Mouse (Mus musculus) layer of hippocampus, adult 9-10 months (tissue): Measurements from ENCODE around the gene Shmt2.

Source experiments
- DNase-seq: peaks from one replicate; pipeline ENCODE4 v3.0.0; 2022; ENCODE audit warnings: low spot score

Gene Shmt2

DNA sequence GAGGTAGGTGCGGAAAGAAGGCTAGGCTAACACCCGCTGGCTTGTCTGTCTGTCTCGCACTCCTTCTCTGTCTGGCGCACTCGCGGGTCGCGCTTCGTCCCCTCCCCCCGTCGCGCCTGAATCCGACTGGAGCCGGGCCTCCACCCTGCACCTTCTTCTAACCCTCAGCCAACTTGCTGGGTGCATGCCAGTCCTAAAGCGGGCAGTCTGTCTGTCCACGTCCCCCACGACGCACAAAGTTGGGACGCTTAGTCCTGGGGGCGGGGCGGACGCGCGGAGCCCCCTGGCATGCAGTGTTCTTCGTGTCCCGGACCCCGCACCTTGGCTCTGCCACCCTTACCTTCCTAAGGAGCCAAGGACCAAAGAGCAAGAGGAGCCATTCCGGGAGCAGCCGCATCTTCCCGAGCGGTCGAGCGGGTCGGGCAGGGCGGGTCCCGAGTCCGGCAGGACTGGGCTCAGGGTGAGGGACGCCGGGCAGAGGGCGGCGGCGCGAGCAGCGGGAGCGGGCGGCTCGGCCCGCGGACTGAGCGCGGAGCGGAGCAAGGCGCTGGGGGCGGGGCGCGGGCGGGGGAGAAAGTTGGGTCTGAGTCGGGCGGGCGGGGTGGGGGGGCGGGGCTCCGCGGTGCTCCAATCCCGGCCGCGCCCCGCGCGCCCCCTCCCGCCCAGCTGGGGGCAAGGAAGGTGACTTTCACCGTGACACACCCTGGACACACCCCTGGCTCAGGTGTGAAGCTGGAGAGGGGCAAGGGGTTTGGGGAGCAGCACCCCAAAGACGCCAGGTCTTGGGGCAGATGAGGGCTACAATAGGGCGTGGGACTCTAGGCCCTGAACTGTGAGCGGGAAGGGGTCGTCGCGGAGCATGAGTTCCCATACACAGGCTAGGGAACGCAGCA lies 12.0 kb upstream of the Shmt2 start, which contains the start of gene Nxph4:
Gene Nxph4 (minus strand): TSS at position 524 of the 893 bp plus-strand sequence.
- no peak for DNase-seq

DNA sequence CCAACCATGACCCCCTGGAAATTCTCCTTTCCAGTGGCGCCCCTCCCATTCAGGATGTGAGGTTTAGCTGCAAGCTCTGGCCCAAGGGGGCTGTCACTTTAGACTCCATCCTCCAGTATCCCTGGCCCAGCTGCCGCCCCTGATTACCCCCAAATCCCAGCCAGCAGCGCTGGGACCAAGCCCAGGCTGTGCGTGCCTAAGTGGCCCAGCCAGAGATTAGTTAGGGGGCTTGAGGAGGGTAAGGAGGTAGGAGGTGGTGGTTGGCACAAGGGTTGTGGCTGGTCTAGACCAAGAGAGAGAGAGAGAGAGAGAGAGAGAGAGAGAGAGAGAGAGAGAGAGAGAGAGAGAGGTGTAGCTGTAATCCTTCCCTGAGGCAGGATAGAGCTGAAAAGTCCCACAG lies 9.3 kb upstream of the Shmt2 start:
- no peak for DNase-seq

DNA sequence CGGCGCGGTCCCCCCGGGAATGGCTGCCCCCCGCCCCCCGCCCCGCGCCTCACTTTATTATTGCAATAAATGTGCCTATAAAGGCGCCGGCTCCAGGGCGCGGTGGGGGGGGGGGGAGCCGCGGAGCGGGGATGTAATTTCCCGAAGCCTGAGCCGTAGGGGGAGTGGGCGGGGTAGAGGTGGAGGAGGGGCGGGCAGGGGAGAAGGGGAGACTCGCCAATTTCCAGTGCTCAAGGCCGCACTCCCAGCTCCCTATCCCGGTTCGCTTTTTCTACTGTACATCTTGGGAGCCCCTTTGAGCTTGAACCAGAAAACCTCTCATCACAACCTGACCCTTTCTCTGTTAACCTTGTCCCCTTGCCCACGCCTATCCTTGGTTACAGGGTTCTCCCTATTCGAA lies 8.7 kb upstream of the Shmt2 start:
- DNase-seq: no peak

- no peak for DNase-seq
These were observed 5.2 kb upstream of the Shmt2 start for GRCm38 (mm10) chr10:127527481-127527880.

DNA sequence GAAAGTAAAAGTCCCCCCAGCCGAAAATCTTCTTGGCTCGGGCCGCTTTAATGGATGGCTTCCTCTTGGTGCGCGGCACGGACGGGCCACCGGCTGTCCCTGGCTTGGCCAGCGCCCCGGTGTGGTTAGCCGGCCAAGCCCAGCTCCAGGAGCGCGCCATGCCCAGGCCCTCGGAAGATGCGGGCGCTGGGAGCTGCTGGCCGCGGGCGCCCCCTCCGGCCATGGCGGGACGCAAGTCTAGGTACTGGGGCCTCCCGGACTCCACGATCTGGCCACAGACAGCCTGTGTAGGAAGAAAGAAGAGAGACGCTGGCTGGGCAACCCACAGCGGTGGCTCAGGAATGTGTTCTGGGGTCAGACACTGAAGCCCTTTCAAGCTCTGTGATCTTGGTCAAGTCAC lies 4.4 kb upstream of the Shmt2 start:
- DNase-seq: no peak

GRCm38 (mm10) chr10:127526048-127526447 lies 3.8 kb upstream of the Shmt2 start:
- DNase-seq: no peak

DNA sequence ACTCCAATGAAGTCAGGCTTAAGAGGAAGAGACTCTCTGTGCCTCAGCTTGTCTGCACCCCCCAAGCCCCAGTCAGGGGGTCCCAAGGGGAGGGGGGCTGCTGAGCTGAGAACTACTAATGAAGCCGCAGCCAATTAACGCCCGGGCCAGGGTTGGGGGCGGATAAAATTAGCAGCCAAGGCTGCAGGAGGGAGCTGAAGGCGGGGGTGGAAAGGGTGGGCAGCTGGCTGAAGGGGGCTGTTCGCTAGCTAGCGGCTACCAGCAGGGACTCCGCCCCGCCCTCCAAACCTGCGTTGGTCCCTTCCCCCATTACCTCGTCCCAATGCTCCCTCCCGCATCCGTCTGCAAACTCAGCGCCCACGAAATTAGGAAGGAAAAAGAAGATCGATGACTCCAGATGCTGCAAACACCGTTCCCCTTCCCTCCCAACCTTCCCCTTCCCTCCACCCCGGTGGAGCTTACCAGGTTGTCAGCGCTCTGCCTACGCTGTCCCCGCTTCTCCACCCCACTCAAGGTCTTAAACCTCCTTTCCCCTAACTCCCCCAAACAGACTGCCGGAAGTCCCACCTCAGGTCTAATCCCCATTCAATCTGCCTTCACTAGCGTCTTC lies 2.5 kb upstream of the Shmt2 start:
- no peak for DNase-seq

DNA sequence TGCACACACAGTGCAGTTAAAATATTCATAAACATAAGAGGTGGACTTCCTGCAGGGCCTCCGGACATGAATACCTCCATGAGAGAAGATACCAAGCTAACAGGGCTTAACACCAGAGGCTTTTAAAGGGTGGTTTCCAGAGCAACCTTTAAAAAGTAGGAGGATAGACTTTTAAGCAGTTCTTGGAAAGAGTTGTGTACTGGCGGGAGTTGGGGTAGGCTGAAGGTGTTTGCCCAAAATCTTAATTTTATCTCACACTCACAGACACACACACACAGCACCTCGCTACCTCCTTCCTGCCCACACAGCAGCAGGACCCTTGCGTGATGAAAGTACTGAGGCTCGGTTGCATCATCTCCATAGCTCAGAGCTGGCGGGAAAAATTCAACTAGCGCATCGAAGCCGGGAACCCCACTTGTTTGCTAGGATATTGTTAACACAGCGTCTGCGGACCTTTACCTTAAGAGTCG lies 598 bp downstream of the Shmt2 start:
- DNase-seq: no peak

DNA sequence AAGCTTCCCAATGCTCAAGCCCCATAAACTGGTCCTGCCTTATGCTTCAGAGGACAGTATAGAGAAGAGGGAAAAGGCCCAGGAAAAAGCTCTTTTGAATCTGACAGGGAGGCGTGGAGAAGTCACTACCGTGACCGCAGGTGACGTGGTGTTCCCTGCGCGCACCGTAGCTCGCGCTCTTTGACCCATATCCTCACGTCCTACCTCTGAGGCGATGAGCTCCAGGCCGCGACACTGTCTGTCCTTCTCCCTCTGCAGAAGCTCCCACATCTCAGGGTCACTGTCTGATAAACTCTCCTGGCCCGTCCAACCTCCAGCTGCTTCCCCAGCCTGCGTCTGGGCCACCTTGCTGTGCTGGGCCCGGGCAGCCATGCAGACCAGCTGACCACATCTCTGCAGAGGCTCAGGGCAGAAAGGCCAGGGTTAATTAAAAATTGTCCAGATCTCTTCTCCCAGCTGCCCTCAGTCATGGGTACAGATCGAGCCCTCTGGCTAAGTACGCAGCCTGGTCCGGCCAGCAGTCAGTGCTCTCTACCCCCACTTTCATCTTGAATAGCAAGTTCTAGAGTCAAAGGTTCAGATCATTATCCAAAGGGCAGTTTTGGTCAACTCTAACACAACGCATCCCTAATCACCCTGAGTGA lies 1.4 kb downstream of the Shmt2 start:
- no peak for DNase-seq

DNA sequence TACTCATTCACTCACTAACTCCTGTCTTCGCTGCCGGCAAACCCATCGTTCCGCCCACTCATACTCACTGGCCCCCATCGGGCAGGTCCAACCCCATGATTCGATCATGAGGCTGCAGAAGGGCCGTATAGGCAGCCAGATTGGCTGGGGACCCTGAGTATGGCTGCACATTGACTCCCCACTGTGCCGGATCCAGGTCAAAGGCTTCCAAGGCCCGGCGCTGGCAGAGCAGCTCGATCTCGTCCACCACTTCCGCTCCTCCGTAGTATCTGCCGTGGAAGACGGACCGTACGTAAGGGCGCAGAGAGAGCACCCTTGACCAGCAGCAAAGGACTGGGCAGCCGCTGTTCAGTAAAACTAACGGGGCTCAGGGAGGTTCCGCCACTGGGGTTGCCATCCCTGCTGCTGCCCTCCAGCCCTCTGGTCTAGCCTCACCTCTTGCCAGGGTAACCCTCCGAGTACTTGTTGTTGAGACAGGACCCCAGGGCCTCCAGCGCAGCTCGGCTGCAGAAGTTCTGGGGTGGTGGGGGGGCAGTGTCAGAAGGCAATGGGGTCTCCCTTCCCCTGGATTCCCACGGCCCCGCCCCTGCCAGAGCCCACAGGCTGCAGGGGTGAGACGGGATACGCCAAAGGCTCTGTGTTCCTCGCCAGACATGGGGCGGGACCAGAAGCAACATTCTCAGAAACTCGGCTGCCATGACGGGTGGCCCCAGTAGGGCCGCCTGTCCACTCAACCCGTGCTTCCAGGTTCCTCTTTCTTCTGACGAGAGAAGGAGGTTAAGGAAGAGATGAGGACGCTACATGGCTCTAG lies 2.1 kb downstream of the Shmt2 start:
- no peak for DNase-seq

DNA sequence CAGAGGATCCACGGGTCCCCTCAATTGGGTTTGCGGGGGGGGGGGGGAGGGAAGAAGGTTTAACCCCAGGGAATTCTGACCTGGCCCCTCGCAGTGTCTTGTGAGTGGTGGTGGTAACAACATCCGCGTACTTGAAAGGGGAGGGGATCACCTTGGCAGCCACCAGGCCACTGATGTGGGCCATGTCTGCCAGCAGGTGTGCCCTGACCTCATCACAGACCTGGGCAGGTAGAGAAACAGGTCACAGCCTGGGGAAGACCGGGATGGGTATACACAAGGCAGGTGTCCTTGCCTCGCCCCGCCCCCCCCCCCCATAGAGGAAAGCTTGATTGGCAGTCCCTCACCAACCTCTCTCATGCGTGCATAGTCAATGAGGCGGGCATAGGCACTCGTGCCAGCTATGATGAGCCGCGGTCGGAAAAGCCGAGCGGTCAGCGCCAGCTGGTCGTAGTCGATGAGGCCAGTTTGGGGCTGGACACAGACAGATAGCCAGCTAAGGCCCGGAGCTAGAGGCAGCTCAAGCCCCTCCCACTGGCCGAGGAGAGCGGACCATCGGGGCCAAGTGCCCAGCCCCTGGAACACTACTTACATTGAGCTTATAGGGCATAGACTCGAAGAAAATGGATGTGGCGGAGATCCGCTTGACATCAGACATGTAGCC lies 3.1 kb downstream of the Shmt2 start:
- no peak for DNase-seq

DNA sequence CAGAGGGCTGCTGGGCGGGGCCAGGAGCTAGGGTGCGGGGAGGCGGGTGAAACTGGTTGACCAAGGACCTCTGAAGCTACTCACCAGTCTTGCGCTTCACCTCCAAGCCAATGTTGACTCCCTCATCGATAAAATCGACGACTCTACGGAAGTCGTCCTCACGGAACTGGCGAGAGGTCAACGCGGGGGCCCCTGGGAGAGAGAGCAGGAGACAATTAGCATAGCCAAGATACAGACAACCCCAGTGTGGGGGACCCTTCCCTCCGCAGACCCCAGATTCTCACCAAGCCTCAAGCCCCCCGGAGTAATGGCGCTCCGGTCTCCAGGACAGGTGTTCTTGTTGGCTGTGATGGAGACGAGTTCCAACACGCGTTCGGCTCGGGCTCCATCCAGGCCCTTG lies 4.3 kb downstream of the Shmt2 start:
- no peak for DNase-seq

DNA sequence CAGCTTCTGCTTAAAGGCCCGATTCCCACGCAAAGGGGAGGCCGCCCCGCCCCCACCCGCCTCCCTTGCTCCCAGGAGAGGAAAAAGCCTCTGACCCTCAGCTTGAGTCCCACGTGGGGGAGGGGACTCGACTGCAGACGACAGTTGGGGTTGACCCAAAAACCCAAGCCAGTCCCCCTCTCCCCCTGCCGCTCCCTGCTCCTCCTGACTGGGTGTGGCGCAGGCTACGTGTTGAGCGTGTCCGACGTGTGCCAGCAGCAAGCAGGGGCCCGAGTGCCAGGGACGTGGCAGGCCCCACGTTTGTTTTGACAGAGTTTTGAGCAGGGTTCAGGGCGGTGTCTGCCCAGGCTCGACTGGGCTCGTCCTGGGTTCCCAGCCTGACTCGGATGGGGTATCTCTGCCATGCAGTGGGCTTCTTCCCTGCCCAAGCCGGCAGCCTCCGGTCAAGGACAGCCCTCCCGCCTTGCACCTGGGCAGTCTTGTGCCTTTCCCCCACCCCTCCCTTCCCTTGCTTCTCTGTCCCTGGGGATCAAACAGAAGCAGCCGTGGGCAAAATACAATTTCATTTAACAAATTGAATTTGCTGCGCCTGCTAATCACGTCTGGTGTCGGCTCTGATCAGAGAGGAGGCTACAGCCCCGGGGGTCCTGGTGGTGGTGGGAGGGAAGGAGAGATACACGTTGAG lies 5.5 kb downstream of the Shmt2 start:
- DNase-seq: no peak

DNA sequence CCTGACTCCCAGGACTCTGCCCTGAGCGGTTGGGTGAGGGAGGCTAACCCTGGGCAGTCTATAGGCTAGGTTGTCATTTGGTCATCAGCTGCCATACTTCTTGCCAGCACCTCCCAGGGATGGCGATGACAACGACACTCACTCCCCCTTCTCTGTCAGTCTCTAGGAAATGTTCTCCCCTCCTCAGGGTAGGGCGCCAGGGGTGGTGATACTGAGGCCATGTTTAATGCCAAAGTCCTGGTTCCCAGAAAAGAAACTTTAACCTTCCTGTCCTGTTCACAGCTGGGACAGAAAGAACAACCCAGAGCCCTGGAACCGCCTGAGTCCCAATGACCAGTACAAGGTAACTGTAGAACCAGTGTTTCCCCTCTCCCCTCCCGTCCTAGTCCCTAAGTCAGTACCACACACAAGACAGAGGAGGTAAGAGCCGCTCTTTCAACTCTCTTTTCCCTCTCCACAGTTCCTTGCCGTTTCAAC lies 6.2 kb downstream of the Shmt2 start:
- DNase-seq: no peak

- DNase-seq: no peak
These were observed 6.8 kb downstream of the Shmt2 start for GRCm38 (mm10) chr10:127515271-127515982.

DNA sequence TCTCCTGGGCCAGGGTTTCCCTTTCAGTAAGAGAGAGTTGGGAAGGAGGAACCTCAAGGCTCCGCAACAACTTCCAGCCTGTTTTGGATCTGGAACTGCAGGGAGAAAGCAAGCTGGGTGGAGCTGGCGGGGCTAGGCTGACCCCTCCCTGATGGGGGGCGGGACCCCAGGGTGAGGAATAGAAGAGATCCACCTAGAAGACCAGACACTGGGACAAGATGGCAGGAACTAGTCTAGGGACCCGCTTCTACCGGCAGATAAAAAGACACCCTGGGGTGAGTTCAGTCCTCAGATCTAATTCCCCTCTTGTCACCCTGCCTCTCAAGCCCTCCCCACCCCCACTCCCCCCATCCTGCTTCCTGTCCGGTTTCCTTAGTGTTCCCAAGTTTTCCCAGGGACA lies 7.5 kb downstream of the Shmt2 start, which contains the start of gene Ndufa4l2:
Gene Ndufa4l2 (plus strand): TSS at position 204 of the 400 bp plus-strand sequence.
- DNase-seq: no peak

DNA sequence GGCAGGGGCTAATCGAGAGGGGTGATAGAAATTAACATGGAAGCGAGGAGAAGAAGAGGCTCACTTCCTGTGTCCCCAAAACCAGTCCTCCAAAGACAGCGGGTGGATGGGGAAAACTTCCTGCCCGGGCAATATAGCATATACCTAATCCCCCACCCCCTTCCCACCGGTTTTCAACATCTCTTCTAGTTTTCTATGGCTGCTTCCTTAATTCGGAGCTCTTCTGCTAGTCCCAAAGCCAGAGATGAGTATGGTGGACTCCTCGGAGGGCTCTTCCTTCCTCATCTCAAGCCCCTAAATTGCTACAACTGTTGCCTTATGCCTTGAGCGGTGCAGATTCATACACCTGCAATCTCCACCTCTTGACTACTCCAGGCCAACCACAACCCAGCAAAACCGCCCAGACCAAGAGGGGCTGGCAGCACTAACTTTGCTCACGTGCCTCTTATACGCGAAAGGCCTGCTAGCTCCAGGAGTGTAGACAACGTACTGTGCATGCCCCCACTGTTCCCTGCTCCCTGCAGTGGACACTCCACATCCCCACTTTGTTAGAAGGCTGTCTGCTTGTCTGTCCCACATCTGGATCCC lies 8.0 kb downstream of the Shmt2 start:
- no peak for DNase-seq

DNA sequence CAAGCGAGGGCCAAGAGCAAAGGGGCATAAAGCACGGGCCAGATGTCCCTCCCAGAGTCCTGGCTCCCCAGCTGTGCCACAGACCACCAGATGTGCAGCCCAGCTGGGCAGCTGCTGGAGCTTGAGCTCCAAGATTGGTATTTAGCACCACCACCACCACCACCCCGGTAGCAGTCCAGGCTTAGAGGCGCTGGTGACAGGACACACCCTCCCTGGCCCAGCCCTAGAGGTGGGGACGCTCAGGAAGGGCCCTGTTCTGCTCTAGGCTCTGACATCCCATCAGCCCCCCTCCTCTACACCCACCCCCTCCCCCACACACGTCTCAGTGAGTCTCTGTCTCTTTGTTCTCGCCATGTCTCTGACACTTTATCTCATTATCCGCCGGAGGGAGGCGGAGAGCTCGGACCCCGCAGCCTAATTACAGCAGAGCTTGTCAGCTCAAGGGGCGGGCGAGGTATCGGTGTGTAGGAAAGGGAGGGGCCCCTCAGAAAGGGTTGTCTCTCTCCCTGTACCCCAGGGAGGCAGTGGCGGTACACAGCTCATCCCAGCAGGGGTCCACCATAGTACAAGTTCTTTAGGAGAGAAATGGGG lies 8.6 kb downstream of the Shmt2 start:
- DNase-seq: no peak

DNA sequence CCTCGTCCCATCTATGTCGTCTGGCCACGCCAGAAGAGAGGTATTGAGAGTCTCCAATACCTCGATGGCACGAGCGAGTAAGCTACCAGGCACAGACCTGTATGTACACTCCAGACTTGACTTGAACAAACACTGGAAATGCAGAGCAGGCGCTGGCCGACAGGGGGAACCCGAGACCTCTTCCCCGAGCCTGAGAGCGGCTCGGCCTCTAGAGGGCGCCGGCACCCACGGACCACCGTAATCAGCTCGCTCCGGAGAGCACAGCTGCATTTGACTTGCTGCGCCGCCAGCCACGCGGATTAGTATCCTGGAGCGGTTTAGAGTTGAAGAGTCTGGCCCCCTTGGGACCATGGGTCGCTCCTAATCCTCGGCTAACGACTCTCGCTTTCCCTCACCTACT lies 9.4 kb downstream of the Shmt2 start:
- peak; percentile 97 for DNase-seq
